Mouse (Mus musculus) heart, postnatal 14 days (tissue): ENCODE measurements around the gene 5830411N06Rik. TPM values are rescaled to one million over a fixed set of nuclear protein-coding genes. Genes with fewer than 3 reads are reported as not detected.

Experiments used
- DNase-seq, 2 experiments: peaks; one replicate each; pipeline ENCODE4 v3.0.0; 2021 to 2022
- intact Hi-C: fragments of 180-260 bp; cut with DNase I; formaldehyde crosslinking; loops from one replicate; pipeline ENCODE4 v1.15.1; 2025
- long read RNA-seq, 2 experiments: library from polyadenylated mRNA; stranded (forward); transcript quantifications; one replicate each; pipeline ENCODE4 v2.0.0; 2021
- total RNA-seq, 2 experiments: library from RNA; stranded (reverse); gene quantifications; 2 replicates each; pipeline ENCODE4 v1.2.3; 2021

The 5830411N06Rik gene
- total RNA-seq = under 1 TPM in 1 of 2 experiments, not detected in 1; 0.10 TPM
- long read RNA-seq, experiment 1 = 0 reads
- long read RNA-seq, experiment 2 = 0 reads

GRCm38 (mm10) chr7:140247216-140247615 is at the start of gene 5830411N06Rik:
5830411N06Rik (plus strand) TSS chr7:140247284.
- DNase-seq = no peak
- intact Hi-C loops = no loop called here

- no peak for DNase-seq
- intact Hi-C loops = no loop called here
These were observed 46.0 kb upstream of the 5830411N06Rik start for GRCm38 (mm10) chr7:140201090-140201489.

- DNase-seq = no peak
- intact Hi-C loops = no loop called here
These were observed 41.2 kb upstream of the 5830411N06Rik start, which contains the start of gene Olfr524 for GRCm38 (mm10) chr7:140205864-140206263. Olfr524 (minus strand) TSS chr7:140205964.

GRCm38 (mm10) chr7:140206904-140207303 is 40.2 kb upstream of the 5830411N06Rik start:
- no peak for DNase-seq
- intact Hi-C loops = no loop called here

- intact Hi-C loops = no loop called here
- DNase-seq = no peak
These were observed 38.9 kb upstream of the 5830411N06Rik start for GRCm38 (mm10) chr7:140208153-140208552.

- intact Hi-C loops = no loop called here
- DNase-seq = no peak
These were observed 38.4 kb upstream of the 5830411N06Rik start for GRCm38 (mm10) chr7:140208677-140209076.

GRCm38 (mm10) chr7:140213841-140214240 is 33.2 kb upstream of the 5830411N06Rik start:
- DNase-seq = no peak
- intact Hi-C loops = no loop called here

GRCm38 (mm10) chr7:140217967-140218366 is 29.1 kb upstream of the 5830411N06Rik start, which contains the start of gene Cd163l1:
Cd163l1 (plus strand) TSS chr7:140218267.
- DNase-seq = no peak
- intact Hi-C loops = no loop called here

- peak in 1 of 2 experiments; percentile 23 for DNase-seq
- intact Hi-C loops = no loop called here
These were observed 27.8 kb upstream of the 5830411N06Rik start for GRCm38 (mm10) chr7:140219268-140219667.

GRCm38 (mm10) chr7:140220375-140220774 is 26.7 kb upstream of the 5830411N06Rik start:
- no peak for DNase-seq
- intact Hi-C loops = no loop called here

- intact Hi-C loops = no loop called here
- no peak for DNase-seq
These were observed 22.9 kb upstream of the 5830411N06Rik start for GRCm38 (mm10) chr7:140224209-140224608.

GRCm38 (mm10) chr7:140228476-140228875 is 18.6 kb upstream of the 5830411N06Rik start:
- intact Hi-C loops = no loop called here
- no peak for DNase-seq

GRCm38 (mm10) chr7:140231026-140231425 is 16.1 kb upstream of the 5830411N06Rik start:
- DNase-seq = no peak
- intact Hi-C loops = no loop called here

- no peak for DNase-seq
- intact Hi-C loops = no loop called here
These were observed 13.4 kb upstream of the 5830411N06Rik start for GRCm38 (mm10) chr7:140233696-140234095.

- intact Hi-C loops = no loop called here
- no peak for DNase-seq
These were observed 6.8 kb downstream of the 5830411N06Rik start for GRCm38 (mm10) chr7:140253780-140254299.

GRCm38 (mm10) chr7:140295746-140296145 is 48.7 kb downstream of the 5830411N06Rik start:
- intact Hi-C loops = no loop called here
- DNase-seq = no peak

- DNase-seq = no peak
- intact Hi-C loops = no loop called here
These were observed 49.8 kb downstream of the 5830411N06Rik start for GRCm38 (mm10) chr7:140296876-140297275.

GRCm38 (mm10) chr7:140299416-140299815 is 52.3 kb downstream of the 5830411N06Rik start:
- intact Hi-C loops = no loop called here

GRCm38 (mm10) chr7:140319861-140320385 is 72.8 kb downstream of the 5830411N06Rik start:
- intact Hi-C loops = no loop called here
- DNase-seq = no peak

More at GRCm38 (mm10) chr7:140299416-140299815, 52.3 kb downstream of the 5830411N06Rik start:
- no peak for DNase-seq

GRCm38 (mm10) chr7:140320558-140320957 is 73.5 kb downstream of the 5830411N06Rik start, which contains the start of gene Olfr525:
Olfr525 (plus strand) TSS chr7:140320858.
- intact Hi-C loops = no loop called here
- DNase-seq = no peak

GRCm38 (mm10) chr7:140321135-140321534 is 74.1 kb downstream of the 5830411N06Rik start:
- no peak for DNase-seq
- intact Hi-C loops = no loop called here

GRCm38 (mm10) chr7:140329766-140330304 is 82.8 kb downstream of the 5830411N06Rik start:
- intact Hi-C loops = no loop called here
- no peak for DNase-seq
